Mouse (Mus musculus) brain, embryonic 14.5 days (tissue): ENCODE data around the gene Tldc2.

Source experiments
- CTCF ChIP-seq: fragments of 200-500 bp; IDR thresholded peaks from 2 replicates; pipeline ENCODE4 v1.5.1; 2012; ENCODE audit warnings: inconsistent platforms, mild to moderate bottlenecking, moderate library complexity, borderline replicate concordance; ENCODE audit not compliant: insufficient read depth, insufficient read length; ENCODE audit errors: extremely low read depth
- POLR2A ChIP-seq: fragments of 200-500 bp; IDR thresholded peaks from 2 replicates; pipeline ENCODE4 v1.6.1; 2012; ENCODE audit warnings: mild to moderate bottlenecking, inconsistent platforms, borderline replicate concordance; ENCODE audit not compliant: poor library complexity, insufficient read depth, insufficient read length, severe bottlenecking; ENCODE audit errors: extremely low read depth

DNA sequence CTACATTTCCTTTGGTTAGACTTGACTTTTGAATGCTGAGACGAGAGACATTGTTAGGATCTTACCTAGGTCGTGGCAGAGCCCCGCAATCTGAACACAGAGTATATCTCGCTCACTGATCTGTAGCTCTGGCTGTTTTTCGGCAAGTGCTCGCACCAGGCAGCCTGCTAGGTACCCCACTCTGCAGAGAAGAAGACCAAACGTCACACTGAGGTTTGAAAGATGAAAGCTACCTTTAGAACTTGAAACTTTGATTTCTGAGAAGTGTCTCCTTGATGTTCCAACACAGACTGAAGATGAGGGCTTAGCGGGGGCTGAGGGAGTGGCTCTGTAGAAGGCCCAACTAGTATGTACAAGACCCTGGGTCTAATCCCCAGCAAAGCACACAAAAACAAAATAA, 34.9 kb downstream of the Tldc2 start:
- TF ChIP-seq CTCF (no peak), POLR2A (no peak)
